Mouse (Mus musculus) heart, postnatal 4 days (tissue): ENCODE measurements at regions not wholly inside any gene's neighbourhood (a gene's known extent, or its start where the extent isn't known, plus 50 kb on each side); places are given as distances from the start of the nearest gene placed in this dataset.

Experiments used
- DNase-seq: peaks from one replicate; pipeline ENCODE4 v3.0.0; 2021

- no peak for DNase-seq
These were observed 55.9 kb upstream of the Cnksr3 start for GRCm38 (mm10) chr10:7267903-7268302.

GRCm38 (mm10) chr10:7267106-7267505, 55.1 kb upstream of the Cnksr3 start:
- DNase-seq: no peak

- no peak for DNase-seq
These were observed 53.4 kb upstream of the Cnksr3 start for GRCm38 (mm10) chr10:7265412-7265811.

GRCm38 (mm10) chr10:7264721-7265120, 52.7 kb upstream of the Cnksr3 start:
- no peak for DNase-seq
